Mouse (Mus musculus): Measurements from ENCODE around the gene Krtap19-1.

- no peak for TF ChIP-seq POLR2A (IDR thresholded peaks at IDR 0.05; ENCODE audit: borderline replicate concordance, control insufficient read depth, low read depth, low read length)
- no peak for TF ChIP-seq CTCF (IDR thresholded peaks at IDR 0.05; ENCODE audit: control insufficient read depth, insufficient read depth, low read length)
These were observed 43.0 kb downstream of the Krtap19-1 start, which contains the start of gene Krtap14 for GRCm38 (mm10) chr16:88826095-88826652.
